Mouse (Mus musculus) thymus, postnatal 36 days (tissue): ENCODE results near the gene Gm44511.
"Not testable (repeated sequence)": the region's sequence is repeated elsewhere in the genome, so short reads cannot be mapped to it uniquely, and the experiment has no call there.

Experiments
- DNase-seq, 2 experiments: peaks; one replicate each; pipeline ENCODE4 v3.0.0; 2022; ENCODE audit warnings: mixed read lengths in 2 of 2

The Gm44511 gene

DNA sequence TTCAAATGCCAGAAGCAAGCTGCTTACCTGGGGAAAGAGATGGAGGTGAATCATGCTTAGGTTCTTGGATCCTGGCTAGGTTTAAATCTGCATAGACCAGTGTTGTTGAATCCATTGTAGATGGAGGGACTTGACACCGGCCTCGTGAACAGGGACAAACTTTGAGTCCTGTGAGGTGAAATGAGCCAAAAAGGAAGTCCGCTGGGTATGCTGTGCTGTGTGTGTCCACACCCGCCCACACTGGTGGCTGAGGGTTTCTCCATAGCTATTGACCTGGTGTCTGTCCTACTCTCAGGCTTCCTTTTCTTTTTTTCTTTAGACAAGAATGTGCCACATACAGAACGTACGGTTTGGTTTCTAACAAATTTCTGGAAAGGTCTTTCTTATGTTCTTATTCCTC lies at the start of gene Gm44511, which contains the start of gene Klrb1b:
Gm44511 (minus strand) TSS at position 184 of the 400 bp plus-strand sequence.
Klrb1b (minus strand) TSS at position 200 of the 400 bp plus-strand sequence.
- no peak for DNase-seq

DNA sequence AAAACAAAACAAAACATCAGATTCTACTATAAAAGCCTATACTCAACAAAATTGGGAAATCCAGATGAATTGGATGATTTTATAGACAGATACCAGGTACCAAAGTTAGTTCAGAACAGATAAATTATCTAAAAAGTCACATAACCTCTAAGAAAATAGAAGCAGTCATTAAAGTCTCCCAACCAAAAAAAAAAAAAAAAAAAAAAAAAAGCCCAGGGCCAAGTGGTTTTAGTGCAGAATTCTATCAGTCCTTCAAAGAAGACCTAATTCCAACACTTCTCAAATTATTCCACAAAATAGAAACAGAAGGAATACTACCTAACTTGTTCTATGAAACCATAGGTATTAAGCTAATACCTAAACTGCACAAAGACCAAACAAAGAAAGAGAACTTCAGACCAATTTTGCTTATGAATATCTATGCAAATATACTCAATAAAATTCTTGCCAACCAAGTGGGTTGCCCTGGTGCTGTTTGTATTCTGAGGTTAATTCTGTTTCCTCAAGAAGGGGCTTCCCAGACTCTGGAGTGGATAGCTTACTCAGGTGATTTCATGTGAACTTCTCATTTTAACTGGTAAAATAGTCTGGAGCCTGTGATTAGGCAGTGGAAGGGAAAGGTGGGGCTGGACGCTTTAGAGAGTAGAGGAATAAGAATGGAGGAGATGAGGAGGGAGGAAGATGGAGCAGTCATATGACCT lies 45.9 kb upstream of the Gm44511 start:
- no peak for DNase-seq

DNA sequence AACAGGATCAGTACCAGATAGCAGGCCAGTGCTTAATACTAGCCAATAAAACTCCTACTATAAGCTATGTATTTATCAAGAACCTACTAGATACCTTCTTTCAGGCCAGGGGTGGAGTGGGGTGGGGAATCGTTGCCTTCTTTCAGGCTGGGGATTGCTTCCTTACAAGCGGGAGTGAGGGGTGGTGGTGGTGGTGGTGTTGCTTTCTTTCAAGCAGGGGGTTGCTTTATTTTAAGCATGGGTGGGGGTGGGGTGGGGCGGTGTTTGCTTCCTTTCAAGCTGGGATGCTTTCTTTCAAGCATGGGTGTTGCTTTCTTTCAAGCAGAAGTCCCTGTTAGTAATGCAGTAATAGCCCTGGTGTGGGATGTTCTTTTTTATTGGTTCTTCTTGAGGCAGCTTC lies 42.7 kb upstream of the Gm44511 start:
- DNase-seq, result peak; percentile 41 to 63

DNA sequence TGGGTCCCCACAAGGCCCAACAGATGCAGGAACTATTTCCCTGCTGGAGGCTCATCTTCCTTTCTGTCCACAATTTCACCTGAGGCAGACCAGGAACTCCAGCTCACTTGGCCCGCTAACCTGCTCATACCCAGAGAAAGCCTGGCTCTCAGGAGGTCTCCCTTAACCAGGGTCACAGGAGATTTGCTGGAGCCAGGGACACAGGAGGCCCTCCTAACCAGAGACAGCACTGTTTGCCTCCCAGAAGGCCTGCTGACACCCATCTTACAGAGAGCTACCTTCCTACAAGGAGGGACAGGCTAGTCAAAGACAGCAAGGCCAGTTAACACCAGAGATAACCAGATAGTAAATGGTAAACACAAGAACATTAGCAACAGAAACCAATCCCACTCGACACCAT lies 31.9 kb upstream of the Gm44511 start:
- no peak for DNase-seq

DNA sequence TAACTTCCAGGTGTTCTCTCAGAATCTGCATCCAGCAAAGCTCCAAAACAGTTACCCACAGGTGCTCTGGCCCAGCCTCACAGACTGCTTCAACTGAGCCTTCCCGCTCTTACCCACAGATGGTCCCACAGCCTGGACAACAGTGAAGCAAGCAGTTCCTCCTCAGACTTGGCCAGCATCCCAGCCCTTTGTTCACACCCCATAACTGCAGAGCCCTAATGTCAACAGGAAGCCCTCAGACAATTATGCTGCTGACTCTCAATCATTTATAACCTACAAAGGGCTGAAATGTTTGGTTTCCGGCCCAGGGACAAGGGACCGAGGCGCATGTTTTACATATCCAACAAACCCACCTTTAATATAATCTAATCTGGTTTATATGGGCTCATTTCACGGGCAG lies 30.1 kb upstream of the Gm44511 start:
- DNase-seq, result peak in 1 of 2 experiments; percentile 36

DNA sequence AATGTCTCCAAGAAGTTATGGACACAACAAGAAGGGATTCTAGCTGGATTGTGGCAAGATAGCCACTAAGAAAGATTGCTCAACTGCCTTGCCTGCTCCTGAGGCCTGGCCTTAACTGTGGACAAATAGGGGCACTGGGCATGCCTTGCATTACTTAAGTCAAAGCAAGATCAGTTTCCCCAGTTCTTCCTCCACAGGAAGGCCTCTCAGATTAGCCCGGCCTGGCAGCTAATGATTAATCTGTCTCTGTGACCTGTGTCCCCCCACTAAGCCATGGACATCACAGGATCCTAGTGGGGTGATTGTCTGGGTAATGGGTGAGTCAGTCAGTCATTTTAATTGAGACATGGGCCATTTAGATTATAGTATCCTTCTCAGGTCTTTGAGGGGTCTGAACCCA lies 29.4 kb upstream of the Gm44511 start:
- no peak for DNase-seq

DNA sequence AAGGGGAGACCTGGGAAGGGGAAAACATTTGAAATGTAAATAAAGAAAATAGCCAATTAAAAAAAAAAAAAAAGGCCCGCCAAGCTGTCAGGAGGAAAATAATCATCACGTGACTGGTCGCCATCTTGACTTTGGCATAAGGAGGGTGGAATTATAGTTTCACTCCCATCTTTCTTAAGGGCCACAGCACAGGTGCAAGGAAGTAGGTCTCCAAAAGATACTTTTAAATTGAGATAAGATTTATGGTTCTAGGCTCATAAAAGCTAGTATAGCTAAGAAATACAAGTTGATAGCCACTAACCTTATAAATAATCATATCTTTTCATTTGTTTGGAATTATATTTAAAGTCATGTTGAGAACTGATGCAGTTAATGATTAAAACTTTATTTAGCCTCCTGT lies 28.8 kb upstream of the Gm44511 start:
- DNase-seq, result no peak

DNA sequence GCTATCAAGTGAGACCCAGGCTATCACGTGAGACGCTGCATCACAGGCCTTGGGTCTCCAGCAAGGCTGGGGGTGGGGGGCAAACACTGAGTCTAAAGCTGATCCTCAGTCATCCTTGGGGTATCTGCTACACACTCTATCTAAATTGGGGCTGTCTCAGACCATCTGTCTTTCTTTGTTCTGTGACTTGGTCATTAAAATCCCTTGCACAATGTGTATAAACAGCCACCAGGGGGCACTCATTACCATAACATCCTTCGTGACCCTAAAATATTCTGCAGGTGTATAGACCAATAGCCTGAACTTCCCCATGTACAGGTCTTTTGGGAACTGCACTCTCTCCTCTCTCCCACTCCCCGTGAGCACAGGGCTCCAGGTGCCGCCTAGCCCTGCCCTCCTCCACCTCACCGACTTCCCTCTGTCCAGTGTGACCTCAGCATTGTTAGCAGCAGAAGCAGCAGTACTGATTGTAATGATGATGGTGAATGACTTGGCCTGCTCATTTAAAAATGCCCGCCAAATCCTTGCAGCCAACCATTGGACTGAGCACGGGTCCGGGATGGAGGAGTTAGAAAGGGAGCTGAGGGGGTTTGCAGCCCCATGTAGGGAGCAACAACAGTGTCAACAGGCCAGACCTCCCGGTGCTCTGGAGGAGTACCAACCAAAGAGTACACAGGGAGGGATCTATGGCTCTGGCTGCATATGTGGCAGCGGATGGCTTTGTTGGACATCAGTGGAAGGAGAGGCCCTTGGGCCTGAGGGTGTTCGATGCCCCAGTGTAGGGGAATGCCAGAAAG lies 28.1 kb upstream of the Gm44511 start:
- peak; percentile 71 to 82 for DNase-seq

DNA sequence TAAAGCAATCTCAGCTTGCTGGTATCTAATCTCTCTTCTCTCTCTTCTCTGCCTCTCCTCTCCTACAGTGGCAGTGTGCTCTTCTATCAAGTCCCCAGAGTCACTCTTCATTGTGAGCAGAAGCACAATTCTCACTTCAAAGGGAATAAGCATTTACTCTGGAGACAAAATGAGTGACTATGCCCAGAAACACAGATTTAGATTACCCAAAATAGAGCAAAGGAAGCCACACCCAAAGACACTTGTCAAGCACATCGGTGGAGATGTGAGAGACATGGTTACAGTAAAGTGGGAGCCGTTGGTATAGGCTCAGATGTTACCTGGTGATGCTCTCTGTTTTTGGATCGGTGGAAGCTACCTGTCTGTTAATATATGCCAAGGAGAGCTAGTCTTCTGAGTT lies 26.7 kb upstream of the Gm44511 start:
- no peak for DNase-seq

DNA sequence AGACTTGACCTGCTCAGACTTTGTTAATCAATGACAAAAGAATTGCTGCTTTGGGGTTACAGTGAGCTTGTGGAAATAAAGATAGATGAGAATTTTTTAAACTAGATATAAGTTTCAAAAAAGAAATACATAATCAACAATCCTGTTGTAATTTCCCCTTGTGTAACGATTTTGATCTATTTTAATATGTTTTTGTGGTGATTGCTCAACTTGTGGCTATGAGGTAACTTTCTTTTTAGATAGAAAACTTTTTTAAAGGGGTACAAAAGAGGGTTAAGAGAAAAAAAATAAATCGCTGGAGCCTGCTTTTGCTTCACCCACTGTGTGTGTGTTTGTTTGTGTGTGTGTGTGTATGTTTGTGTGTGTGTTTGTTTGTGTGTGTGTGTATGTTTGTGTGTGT lies 25.0 kb upstream of the Gm44511 start:
- no peak for DNase-seq

DNA sequence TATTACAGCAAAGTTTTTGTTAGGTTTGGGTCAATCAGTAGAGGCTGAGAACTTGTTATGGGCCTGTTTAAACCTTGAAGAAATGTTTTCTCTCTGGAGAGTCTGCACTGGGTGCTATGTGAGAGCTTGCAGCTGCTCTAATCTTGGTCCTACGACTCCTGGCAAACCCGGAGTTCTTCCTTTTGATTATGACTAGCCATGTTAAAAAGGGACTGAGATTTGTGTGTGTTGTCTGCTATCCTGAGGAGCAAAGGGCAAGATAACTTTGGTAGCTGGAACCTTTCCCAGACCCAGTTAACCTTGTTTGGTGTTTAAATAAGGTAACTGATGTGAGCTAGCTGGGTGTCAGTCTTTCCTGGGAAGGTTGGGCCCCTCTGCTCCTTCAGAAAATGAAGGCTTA lies 24.6 kb upstream of the Gm44511 start:
- no peak for DNase-seq

DNA sequence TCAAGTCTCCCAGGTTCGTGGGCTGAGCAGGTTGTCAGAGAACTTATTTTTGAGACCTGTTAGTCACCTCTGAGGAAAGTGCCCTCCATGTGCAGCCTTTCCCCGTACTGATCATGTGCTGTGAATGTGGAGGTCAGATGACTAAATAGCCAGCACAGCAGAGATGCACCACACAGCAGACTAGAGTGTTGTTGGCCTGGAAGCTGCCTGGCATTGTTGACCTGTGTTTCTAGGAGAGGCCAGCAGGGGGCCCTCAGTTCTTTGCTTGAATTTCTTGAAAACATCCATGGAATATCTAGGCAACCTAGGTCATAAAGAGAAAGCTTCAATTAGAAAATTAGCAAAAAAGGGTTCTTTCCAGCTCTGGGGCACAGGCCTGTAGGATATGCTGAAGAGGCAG lies 23.8 kb upstream of the Gm44511 start:
- peak in 1 of 2 experiments; percentile 29 for DNase-seq

DNA sequence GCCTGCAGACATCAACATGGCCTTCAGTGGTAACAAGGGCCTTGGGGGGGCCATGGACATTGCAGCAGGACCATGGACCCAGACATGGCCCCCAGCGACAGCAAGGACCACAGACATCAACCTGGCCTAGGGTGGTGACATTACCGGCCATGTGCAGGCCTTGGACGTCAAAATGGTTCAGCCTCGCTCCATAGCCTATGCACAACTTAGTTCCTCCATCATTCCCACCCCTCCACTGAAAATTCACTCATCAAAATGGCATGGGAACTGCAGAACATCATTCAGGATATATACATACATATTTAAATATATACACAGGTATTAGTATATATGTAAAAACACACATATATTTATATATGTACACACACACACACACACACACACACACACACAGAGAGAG lies 21.3 kb upstream of the Gm44511 start:
- DNase-seq, result no peak

DNA sequence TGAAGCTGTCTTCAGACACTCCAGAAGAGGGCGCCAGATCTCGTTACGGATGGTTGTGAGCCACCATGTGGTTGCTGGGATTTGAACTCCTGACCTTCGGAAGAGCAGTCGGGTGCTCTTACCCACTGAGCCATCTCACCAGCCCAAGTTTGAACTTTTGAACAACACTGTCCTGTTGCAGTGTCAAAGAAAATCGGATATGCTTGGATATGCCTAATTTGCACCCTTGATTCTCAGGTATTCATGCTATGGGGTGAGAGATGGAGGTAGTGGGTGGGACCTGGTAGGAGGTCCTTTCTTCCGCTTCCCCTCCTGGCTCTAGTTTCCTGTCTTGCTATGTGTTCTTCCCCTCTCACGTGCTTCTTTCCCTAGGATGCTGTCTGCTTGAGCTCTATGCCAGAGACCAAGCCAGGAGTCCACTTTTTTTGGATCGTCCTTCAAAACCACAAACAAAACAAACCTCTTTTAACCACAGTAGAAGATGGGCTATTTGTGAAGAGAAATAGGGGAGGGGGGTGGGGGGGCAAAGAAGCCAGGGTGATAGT lies 20.0 kb upstream of the Gm44511 start:
- no peak for DNase-seq

DNA sequence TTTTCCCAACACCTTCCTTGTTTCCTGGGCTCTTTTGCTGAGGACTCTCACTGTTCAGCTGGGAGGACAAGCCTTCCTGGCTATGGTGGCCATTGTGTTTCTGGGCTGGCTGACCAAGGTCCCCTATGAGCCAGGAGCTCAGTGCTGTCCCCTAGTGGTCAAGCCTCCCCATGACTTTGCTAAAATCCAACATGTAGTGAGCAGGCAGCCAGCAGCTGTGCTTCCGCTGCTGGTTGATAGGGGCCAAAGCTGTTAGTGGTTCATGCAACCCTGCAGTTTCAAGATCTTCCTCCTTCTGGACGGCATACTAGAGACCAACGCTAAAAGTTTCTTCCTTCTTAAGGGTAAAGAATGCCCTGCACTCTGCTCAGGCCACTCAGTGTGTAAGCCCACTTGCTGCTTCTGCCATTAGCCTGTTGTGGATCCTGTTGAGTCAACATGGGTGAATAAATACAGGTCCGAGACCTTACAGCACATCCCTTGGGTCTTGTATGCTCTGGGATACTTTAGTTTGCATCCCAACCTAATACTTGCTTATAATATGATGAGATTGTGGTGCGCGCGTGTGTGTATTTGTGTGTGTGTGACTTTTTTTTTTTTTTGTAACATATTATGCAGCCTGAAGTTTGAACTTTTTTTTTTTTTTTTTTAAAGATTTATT lies 19.3 kb upstream of the Gm44511 start:
- DNase-seq, result peak; percentile 84 to 86

DNA sequence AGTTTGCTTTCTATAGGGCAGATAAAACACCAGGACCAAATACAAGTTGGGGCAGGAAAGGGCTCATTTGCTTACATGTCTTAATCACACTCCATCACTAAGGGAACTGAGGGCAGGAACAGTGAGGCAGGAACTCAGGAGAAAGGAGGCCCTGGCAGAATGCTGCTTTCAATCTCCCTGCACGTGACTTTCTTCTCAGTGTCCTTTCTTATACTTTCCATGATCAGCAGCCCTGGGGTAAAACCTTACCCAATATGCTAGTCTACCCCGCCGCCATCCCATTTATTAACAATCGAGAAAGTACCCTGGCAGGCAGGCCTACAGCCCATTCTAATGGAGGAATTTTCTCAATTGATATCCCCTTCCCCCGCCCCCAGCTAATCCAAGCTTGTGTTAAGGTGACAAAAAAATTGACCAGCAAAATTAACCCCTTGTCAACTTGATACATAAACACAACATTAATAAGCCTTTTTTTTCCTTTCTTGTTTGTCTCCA lies 18.5 kb upstream of the Gm44511 start:
- DNase-seq, result no peak

DNA sequence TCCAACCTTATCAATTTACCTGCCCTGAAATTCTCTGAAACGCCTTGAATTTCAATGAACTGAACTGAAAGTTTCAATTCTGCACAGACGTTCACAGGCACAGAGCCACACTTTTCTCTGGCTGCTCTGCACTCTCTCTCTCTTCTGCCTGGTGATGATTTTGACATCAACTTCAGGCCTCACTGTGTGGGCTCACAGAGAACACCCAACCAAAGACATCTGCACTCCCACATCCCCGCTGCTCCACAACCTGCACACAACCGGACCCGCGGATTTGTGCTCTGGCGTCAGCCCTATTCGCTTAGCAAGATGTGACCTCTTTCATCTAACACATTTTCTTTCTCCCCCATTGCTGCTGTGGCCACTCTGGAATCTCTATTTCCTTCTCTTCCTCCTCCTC lies 18.0 kb upstream of the Gm44511 start:
- peak in 1 of 2 experiments; percentile 51 for DNase-seq

DNA sequence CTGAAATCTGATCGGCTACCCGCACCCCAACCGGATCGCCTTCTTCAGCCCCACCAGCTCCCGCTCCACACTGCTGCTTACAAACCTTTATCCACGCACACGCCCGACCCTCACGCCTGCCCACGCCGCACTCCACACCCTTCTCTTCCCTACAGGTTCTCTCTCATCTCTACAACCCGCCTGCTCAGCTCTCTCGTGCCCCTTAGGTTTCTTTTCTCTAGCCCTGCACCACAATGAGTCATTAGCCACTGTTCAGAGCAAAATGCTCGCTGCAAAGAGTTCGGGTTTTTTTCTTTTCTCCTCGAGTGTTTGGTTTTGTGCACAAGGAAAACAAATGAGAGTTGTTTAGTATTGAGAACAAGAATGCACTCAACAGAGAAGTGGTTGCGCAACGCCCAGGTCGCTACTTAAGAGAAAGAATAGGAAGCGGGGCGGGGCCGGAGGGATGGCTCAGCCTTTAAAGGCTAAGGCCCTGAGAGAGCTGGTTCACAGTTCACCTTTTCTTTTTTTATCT lies 17.4 kb upstream of the Gm44511 start:
- peak; percentile 57 to 62 for DNase-seq

DNA sequence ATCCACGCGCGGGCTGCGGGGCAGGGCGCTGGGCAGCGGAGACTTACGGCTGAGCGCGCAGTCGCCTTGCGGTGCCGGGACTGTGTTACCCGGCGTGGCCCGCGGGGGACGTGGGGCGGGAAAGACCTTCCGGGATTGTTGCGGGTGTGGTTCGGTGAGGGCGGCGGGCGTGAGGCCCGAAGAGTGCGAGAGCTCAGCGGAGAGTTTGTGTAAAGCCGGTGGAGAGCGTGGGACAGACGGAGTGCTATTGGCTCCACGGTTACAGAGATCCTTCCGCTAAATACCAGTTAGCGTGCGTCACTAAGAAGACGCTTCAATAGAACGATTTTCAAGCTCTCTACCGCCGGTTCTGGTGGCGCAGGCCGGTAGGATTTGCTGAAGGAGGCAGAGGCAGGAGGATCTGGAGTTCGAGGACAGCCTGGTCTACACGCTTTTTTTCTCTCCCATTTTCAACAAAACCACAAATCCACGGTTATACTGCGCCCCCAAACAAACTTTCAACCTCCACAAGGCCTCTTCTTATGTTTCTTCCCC lies 16.9 kb upstream of the Gm44511 start:
- peak; percentile 82 to 86 for DNase-seq

DNA sequence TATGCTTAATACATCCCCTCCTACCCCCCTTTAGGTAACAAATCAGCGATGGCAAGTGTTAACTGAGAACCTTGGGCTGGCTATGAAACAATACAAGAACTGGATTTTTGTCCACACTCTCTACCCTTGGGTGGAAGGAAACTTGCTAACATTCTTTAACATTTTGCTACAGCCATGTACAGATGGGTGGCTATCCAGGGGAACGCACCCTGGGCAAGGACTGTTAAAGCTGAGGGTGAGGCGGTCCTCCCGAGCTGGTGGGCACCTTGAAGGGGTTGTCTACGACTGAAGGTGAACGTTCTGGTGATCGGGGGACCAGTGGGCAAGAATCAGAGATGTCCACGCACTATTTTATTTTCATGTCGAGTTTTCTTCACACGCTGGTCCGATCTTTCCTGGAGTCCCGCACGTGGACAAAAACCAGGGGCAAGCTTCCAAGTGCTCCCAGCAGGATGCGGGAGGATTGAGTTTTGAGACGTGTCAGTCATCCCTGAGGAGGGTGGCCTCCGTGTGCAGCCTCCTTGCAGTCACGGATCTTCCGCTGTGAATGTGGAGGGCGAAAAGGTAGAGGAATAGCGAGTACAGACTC lies 16.3 kb upstream of the Gm44511 start:
- DNase-seq, result no peak

DNA sequence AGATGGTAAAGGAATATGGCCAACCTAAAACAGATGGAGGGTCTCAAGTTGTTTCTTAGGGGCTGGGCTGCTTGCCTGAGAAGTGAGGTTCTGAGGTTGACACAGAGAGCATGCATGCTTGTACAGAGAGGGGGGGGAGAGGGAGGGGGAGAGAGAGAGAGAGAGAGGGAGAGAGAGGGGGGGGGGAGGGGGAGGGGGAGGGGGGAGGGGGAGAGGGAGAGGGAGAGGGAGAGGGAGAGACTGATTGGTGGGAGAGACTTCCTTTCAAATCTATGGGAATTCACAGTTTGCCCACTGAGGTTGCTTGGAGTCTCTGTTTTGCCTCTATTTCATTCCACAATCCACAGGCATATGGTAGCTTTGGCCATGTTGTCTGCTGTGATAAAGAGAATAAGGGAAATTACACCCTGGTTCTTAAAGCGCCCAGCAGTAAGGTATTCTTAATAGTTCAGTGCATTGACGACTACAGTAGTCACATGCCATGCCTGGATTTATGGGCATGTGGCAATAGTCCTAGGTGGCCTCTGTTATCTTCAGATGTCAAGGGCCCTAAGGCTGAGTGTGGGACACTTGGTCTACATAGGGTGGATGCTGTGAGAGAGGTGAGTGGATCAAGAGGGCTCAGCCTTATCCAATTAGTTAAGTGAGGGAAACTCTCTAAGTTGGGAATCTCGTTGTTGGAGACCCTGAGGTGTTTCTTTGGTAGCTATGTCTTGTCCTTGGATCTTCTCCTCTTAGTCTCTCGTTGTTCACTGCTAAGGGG lies 15.4 kb upstream of the Gm44511 start:
- DNase-seq, result no peak

DNA sequence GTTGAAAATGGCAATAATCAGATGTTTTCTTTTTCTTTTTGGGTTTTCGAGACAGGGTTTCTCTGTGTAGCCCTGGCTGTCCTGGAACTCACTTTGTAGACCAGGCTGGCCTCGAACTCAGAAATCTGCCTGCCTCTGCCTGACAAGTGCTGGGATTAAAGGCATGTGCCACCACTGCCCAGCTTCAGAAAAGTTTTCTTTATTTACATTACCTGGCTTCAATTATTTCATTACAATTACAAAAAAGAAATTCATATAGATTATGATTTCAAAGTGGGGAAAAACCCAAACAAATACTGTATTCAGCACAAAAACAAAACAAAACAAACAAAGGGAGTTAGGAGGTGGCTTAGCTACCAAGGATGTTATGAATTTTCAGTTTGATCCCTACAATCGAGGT lies 14.6 kb upstream of the Gm44511 start:
- not testable (repeated sequence) for DNase-seq
